Mouse (Mus musculus) liver, adult 10 weeks (tissue): Measurements from ENCODE around the gene Rassf2. TPM values are rescaled to one million over a fixed set of nuclear protein-coding genes. Genes with fewer than 3 reads are reported as not detected.

ENCODE experiments used
- polyA plus RNA-seq: library from polyadenylated mRNA; stranded (reverse); fragments of 350-450 nt; fragmentation: Illumina TruSeq; extraction: RNeasy Lipid Tissue Mini Kit (QIAGEN cat#74804); gene quantifications from one replicate; pipeline ENCODE4 v1.2.3, GENCODE M21; 2014; ENCODE audit warnings: low read depth, low replicate concordance

Gene Rassf2
- 0.42 TPM for polyA plus RNA-seq

GRCm38 (mm10) chr2:132029646-132030417 is at the start of gene Rassf2:
Rassf2 (minus strand) TSS chr2:132030258.

DNA sequence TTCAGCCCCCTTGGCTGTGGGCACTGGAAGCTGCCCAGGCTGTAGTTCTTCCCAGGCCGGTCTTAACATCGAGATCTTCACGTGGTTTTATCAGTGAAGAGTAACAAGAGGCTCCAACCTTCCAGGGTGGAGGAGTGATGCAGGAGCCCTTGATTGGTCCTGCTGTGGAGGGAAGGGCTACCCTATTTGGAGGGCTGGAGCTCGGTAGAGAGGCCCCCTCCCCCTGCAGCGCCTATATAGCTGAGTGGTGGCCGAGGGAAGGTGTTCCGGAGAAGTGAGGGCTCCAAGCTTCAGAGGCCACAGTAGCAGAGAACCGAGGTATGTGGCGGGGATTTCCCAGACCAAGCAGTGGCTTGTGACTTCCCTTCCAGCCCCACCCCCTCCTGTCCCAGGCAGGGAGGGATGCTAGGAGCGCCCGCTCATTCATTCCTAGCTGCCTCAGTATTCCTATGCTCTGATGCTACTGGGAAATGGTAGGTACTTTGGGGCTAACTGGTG is 79.4 kb downstream of the Rassf2 start, which contains the start of gene Prnd:
TSS of gene Prnd (plus strand) at position 264 of the 498 bp plus-strand sequence.

Other genes starting within 250 kb of the Rassf2 start
- not detected for gene Erv3, start 170.5 kb downstream of the Rassf2 start, polyA plus RNA-seq
- 36.0 TPM for gene Prnp, start 120.3 kb downstream of the Rassf2 start, polyA plus RNA-seq
- gene Prn, start 120.3 kb downstream of the Rassf2 start, polyA plus RNA-seq: not detected
- not detected for gene Prnd, start 79.4 kb downstream of the Rassf2 start, polyA plus RNA-seq
- gene Slc23a2, start 114.8 kb upstream of the Rassf2 start, polyA plus RNA-seq: 10.9 TPM
- 38.6 TPM for gene Tmem230, start 217.5 kb upstream of the Rassf2 start, polyA plus RNA-seq
- 71.1 TPM for gene Pcna, start 223.1 kb upstream of the Rassf2 start, polyA plus RNA-seq
- gene Cds2, start 232.9 kb upstream of the Rassf2 start, polyA plus RNA-seq: 21.0 TPM